Mouse (Mus musculus) mouse embryonic stem cell (cell line): ENCODE measurements around the gene Vtcn1.

Source experiments
- in situ Hi-C, 2 experiments: fragments of 300-500 bp; cut with MboI; formaldehyde crosslinking; loops; 1 replicate in 1 of 2; 3 replicates in 1 of 2; pipeline ENCODE4 v1.14.3; 2019 to 2020; ENCODE audit warnings: low sequenced_read_pairs in 2 of 2, low pct_unique_long_range_greater_than_20kb in 1 of 2, mixed read lengths in 1 of 2; ENCODE audit not compliant: unreplicated experiment in 1 of 2

The Vtcn1 gene

GRCm38 (mm10) chr3:100908594-100908993 lies 83.3 kb downstream of the Vtcn1 start:
- in situ Hi-C loops = loop anchor here in 1 of 2 experiments (25.0 kb wide), 1 partner anchor 721 kb away; no protein-coding TSS in a partner anchor

DNA sequence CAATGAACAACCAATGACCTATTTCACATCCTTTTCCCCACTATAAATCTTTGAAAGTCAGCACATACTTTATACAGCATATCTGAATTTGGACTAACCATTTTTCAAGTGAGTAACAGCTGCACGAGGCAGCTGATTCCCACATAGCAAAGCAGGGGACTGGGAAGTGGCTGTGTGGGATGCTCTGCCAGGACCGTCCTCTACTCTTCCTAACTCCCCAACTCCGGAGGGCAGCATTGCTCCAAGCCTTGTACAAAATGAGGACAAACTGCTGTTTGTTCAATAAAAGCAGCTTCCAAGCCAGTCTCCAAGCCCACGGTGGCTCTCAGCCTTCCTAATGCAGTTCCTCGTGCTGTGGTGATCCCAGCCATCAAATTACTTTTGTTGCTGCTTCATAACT lies 85.4 kb downstream of the Vtcn1 start:
- in situ Hi-C loops = loop anchor here in 1 of 2 experiments (25.0 kb wide), 1 partner anchor 723 kb away; no protein-coding TSS in a partner anchor

DNA sequence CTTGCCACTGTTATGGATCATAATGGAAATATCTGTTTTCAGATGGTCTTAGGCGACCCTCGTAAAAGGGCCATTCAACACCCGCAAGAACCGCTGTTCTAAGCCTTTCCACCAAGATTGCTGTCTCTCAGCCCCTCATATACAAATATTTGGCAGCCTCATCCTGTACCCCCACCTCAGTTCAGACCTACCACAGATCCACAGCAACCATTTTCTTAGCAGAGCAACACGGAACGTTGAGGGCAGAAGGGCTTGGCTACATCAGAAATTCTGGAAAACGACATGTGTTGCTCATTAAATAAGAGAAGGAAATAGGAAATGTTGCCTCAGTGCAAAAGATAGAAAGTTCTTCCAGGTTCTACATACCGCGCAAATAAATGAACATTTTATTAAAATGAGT lies 85.8 kb downstream of the Vtcn1 start:
- in situ Hi-C loops = loop anchor here in 1 of 2 experiments (25.0 kb wide), 1 partner anchor 724 kb away; no protein-coding TSS in a partner anchor

- in situ Hi-C loops = loop anchor here in 1 of 2 experiments (25.0 kb wide), 1 partner anchor 724 kb away; no protein-coding TSS in a partner anchor
These were observed 86.4 kb downstream of the Vtcn1 start for GRCm38 (mm10) chr3:100911498-100912213.

DNA sequence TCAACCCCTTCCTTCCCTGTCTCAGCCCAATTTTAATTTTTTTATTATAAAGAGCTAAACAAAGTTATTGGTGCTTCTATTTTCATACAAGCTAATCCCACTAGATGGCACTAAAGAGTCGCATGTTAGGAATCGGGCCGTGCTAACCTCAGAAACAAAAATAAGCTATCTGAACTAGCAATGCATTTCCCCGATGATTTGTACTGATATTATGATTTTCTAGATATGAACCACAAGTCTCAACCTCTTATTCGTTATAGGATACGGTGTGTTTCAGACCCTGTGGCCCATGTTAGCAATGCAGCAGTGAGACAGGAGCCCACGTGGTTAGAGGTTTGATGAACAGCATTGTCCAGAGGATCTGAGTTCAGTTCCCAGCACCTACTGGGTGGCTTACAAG lies 91.6 kb downstream of the Vtcn1 start:
- in situ Hi-C loops = loop anchor here in 1 of 2 experiments (25.0 kb wide), 1 partner anchor 730 kb away; no protein-coding TSS in a partner anchor

DNA sequence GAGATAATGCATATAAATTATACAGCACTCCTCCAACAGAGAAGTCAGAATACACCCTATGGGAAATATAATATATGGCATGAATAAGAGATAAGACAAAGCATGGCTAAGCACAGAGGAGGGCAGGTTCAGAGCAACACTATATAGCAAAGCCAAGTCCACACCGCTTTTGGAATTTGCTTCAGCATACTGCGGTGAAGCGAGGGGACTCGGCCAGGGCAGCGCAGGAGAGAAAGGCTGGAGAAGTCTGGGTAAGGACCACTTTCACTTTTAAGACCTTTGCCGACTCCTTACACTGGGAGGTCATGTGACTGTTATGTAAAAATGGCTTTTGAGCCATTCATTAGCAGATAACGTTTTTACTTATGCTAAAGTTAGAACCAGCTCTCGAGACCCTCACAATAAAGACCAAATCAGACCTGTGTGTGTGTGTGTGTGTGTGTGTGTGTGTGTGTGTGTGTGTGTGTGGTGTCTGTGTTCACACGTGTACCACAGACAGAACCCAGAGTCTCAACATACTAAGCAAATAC lies 95.4 kb downstream of the Vtcn1 start:
- in situ Hi-C loops = loop anchor here in 1 of 2 experiments (25.0 kb wide), 1 partner anchor 733 kb away; no protein-coding TSS in a partner anchor

DNA sequence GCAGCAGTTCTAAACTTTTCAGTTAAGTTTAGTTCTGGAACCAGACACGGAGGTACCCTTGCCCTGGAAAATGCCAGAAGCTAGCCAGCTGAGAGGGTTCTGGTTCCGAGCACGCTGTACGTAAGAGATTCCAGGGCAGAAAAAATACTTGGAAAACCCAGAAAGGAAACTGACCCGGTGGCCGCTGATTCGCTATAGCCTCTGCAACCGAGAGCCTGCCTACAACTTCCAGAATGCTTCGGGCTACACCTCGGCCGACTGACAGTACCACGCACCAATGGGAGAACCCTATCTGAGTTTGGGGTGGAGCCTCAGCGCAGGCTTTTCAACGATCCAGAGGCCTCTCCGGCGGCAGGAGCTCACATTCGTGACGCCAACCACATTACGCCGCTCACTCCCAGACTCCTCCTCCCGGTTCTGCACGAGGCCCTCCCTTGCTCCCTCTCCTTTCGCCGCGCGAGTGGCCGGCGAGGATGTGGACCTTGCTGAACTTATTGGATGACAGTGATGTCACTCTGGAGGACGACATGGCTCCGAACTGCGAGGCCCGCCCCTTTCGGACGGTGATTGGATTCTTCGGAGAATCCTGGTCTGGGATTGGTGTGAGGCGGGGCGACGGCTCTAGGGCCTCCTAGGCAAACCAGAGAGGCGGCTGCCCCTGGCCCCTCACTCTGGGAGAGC lies 96.7 kb downstream of the Vtcn1 start, which contains the start of gene Trim45:
Trim45 (plus strand) TSS at position 378 of the 681 bp plus-strand sequence.
- in situ Hi-C loops = loop anchor here in 1 of 2 experiments (25.0 kb wide), 1 partner anchor 735 kb away; no protein-coding TSS in a partner anchor

DNA sequence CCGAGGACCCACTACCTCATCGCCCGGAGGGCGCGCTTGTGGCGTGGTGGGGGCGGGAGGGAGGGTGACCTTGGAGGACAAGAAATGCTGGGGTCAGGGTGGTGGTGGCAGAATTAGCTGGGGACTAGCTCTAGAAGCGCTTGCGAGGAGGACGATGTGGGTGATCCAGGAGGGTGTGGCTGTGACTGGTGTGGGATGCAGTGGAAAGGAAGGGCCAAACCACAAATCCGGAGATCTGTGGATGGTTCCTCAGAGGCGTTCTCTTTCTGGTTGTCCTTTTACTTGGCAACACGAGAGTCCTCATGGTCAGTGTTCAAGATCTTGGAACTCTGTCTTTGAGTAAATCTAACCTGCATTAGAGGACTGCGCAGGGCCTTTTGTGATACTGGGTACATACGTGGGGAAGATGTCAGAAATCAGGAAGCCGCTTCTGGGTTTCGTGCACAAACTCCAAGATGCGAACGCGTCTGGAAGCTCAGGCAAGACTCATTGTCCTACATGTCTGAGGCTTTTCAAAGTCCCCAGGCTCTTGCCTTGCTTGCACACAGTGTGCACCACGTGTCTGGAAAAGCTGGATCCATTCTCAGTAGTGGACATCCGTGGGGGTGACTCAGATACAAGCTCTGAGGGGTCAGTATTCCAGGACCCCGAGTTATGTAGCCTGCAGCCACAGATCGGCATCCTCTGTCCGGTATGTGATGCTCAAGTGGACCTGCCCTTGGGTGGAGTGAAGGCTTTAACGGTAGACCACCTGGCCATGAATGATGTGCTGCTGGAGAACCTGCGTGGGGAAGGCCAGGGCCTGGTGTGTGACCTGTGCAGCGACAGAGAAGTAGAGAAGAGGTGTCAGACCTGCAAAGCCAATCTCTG lies 97.5 kb downstream of the Vtcn1 start:
- in situ Hi-C loops = loop anchor here in 1 of 2 experiments (25.0 kb wide), 1 partner anchor 735 kb away; no protein-coding TSS in a partner anchor

GRCm38 (mm10) chr3:100924065-100924732 lies 98.9 kb downstream of the Vtcn1 start:
- in situ Hi-C loops = loop anchor here in 1 of 2 experiments (25.0 kb wide), 1 partner anchor 737 kb away; no protein-coding TSS in a partner anchor

DNA sequence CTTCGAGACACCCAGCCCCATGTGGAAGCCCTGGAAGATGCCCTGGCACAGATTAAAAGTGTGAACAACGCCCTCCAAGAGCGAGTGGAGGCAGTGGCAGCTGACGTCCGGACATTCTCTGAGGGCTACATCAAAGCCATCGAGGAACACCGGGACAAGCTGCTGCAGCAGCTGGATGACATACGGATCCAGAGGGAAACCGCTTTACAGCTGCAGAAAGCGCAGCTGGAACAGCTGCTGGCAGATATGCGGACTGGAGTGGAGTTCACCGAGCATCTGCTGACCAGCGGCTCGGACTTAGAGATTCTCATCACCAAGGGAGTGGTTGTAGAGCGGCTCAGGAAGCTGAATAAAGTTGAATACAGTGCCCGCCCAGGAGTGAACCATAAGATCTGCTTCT lies 99.9 kb downstream of the Vtcn1 start:
- in situ Hi-C loops = no loop called here

GRCm38 (mm10) chr3:100931332-100932076 lies 106.2 kb downstream of the Vtcn1 start:
- in situ Hi-C loops = no loop called here

DNA sequence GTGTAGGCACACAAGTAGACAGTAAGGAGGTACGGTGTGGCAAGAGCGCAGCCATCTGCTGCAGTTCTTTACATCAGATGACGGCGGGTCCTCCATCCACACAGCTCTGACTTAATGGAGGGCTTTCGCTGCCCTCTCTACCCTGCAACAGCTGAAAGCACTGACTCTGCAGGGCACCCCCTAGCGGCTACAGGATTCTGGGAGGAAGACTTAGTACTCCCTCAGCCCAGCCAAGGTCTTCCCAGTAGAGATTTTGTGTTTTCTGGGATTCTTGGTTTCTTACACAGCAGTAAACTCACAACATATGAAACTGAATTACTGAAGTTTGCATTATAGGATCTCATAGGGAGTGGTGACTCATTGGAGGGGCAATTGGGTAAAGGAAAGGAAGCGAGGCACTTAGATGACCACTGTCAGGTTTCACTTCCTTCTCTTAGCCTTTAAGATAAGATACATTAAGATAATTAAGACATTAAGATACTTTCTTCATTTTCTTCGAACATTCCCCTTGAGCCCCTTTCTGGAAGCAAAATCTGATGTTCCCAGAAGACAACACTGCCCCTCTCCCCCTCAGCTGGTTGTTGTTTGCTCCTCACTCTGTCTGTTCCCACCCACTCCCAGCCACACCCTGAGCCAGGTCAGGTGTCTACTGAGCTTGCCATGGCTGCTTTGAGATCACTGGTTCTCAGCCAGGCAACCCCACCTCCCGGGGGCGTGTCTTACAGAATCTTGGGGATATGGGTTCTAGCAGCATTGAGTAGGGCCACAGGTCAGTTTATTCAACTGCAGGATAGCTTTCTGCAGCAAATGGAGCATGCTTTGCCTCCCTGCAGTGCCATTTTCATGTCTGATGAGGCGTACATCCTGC lies 107.1 kb downstream of the Vtcn1 start:
- in situ Hi-C loops = no loop called here

DNA sequence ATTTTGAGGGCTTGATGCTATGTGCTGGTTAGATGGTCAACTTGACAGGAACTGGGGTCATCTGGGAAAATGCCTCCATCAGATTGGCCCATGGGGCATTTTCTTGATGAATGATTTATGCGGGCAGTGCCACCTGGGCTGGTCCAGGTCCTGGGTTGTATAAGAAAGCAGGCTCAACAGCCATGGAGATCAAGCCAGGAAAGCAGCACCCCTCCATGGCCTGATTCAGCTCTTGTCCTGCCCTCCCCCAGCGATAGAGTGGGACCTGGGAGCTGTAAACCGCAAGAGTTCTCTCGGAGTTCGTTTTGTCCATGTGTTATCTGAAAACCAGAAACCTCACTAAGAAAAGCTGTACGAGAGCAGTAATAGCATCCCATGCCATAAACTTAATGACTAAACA lies 110.3 kb downstream of the Vtcn1 start:
- in situ Hi-C loops = no loop called here

GRCm38 (mm10) chr3:100936201-100936600 lies 110.9 kb downstream of the Vtcn1 start:
- in situ Hi-C loops = no loop called here

DNA sequence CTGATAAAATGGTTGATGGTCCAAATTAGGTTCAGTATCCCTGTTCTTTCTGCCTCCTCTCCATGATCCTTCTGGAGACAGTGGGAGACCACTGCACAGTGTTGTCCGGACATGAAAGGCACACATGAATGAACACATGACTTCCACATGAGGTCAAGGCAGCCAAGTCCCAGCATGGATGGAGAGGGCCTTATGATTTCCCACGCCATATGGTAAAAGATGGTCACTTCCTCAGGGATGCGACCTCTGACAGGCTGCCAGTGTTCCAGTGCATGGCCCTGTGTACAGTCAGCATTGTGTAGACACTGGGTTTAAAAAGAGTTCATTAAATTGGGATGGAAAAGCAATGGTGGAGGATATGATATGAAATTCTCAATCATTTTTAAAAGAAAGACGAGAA lies 113.0 kb downstream of the Vtcn1 start:
- in situ Hi-C loops = no loop called here

GRCm38 (mm10) chr3:100940496-100941037 lies 115.3 kb downstream of the Vtcn1 start:
- in situ Hi-C loops = no loop called here
